Mouse (Mus musculus) heart, adult 11 months (tissue): Measurements from ENCODE around the gene Retsat.

Experiments used
- DNase-seq: peaks from one replicate; pipeline ENCODE4 v3.0.0; 2022

Retsat gene

DNA sequence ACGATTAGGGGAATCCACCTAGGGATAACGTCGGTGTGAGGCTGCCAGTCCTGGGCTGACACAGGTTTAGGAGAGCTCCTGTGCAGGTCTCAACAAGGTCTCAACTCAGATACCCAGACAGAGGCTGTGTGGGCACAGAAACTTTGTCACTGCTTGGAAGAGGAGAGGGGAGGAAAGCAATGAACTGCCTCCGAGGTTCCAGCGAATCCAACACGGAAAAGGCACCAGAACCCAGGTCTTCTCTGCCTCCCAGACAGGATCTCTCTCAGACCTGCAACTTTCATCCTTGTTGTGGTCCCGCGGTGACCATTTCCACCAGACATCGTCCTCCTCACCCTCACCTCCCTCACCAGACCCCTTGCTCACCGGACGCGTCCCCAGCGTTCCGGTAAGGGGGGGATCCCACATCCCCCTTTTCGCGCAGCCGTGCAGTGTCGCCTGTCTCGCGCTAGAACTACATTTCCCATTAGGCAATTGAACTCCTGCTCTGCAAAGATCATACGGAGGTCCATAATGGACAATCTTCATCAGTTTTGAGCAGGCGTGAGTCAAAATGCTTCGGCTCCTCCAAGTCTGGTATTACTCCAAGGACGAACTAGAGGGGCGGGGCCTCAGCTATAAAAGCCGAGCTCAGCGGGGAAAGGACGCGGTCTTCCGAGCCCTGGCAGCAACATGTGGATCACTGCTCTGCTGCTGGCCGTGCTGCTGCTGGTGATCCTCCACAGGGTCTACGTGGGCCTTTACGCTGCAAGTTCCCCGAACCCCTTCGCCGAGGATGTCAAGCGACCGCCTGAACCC, at the start of gene Retsat, which contains the start of gene Elmod3:
Gene Retsat, plus strand, starts transcription at position 520 of the 798 bp plus-strand sequence.
Gene Elmod3, minus strand, starts transcription at position 458 of the 798 bp plus-strand sequence.
- DNase-seq = peak; percentile 99

DNA sequence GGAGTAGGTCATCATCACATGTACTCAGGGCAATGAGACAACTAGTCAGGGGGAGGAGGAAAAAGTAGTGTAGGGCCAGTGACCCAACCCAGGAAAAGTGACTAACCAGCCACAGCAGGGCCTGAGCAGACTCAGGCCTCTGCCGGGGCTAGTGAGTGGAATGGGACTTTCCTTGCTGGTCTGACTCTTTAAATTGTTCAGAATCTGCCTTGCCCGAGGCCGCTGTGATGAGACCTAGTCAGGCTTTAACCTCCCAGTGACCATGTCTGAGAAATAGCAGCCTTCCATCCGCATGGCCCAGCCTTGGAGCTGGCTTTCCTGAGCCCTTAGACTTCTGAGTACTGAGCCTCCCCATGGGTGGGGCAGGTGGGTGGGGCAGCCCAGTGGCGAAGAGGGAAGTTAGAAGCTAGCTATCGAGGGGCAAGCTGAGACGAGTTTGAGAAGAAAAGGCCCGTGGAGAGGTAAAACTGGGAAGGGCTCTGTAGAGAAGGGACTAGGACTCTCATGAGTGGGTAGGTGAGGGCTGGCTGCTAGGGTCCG, 49.2 kb upstream of the Retsat start:
- peak; percentile 98 for DNase-seq

DNA sequence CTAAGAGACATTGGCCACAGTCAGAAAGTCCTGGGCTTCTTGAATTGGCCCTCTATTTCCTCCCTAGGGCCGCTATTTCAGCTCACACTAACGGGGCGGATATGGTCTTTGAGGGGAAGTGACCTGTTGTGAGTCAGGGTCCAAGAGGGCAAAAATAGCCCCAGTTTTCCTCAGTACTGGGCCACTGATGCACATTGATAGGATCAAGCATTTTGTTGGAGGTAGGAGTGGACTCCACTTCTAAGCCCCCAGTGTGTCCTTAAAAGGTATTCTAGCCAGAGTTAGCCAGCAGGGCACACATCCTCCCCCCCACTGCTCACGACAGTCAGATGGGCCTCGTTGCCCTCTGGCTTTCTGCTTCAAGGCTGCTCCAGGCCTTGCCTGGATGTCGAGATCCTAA, 48.2 kb upstream of the Retsat start:
- DNase-seq = peak; percentile 87

DNA sequence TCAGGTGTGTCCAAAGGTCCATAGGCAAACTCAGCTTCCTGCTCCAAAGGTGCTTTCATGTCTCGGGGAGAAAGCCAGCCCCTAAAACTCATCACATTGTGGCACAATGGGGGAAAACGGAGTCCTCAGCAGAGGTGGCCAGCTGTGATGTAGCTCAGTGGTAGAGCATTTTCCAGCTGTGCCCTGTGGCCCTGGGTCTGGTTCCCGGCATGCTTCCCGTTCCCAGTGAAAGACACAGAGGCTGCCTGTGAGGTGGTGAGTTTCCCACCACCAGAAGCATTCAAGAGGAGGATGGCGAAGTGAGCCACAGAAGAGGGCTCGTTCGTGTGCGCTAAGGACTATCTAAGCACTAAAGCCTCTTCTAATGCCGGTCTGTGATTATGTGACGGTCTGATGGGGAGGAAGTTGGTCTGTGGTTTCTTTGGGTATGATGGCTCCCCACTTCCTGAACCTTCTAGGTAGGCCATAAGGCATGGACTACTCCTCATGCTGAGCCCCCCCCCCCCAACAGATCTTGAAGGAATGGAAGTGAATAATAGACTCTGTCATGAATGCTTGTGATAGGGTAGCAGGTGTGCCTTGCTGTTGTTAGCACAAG, 47.7 kb upstream of the Retsat start:
- peak; percentile 90 for DNase-seq

DNA sequence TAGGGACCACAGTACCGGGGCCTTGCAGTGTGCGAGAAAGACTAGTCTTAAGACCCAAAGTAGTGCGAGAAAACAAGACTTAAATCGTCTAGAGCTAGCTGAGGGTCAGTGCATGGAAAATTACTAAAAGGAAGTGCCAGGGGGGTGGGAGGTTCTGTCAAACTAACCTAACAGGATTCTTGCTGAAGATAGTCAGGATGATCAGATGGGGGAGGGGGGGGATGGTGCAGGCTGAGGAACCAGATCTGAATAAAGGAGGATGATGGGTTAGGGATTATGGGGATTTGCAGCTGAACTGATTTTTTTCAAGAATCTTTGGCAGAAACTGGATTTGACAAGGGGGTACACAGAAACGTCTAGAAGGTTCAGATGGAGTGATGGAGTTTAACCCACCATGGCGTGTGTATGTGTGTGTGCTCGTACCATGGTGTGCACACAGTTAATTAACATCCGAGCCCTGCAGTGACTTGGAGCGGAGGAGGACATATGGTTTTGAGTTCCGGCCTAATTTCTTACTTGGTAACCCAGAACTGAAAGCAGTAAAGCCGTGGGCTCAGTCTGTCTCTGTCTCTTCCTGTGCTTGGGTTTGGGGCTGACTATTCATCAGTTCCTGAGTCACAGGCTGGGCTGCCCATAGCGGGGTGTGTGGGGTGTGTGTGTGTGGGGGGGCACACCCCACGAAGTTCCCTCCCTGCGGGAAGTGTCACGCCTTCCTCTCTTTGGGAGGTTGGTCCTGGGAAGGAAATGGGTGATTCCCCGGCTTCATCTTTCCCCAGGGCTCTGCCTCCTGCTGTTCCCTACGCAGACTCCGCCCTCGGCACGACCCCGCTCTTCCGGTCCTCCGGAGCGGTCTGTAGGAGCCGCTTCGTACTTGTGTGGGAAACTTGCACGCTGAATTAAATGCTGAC, 45.9 kb upstream of the Retsat start:
- peak; percentile 99 for DNase-seq

DNA sequence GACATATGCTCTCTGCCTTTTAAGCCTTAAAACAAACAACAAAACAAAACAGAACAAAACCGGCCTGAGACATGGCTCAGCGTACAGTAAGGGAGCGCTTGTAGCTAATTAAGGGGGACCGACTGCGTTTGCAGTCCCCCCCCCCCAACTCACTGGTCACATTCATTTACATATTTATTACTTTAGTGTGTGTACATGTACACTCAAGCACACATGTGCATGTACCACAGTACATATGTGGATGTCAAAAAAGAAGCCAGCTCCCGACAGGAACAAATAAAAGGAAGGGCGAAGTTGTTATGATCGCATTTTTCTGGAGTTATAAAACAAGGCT, 45.2 kb upstream of the Retsat start:
- DNase-seq = no peak

DNA sequence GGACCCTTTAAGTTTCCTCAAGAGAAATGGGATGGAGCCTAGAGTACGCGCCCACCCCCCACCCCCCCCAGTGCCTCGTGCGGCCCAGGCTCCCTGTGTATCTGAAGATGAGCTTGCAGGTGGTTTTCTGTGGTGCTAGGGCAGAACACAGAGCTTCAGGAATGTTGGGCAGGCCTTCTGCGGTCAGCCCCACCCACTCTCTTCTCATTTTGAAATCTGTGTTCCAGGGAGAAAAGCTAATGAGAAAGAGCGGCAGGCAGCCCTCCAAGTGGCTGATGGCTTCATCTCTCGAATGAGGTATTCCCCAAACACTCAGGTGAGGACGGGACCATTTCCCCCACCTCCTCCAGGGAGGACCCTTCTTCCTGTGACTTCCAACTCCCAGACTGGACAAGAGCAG, 37.5 kb upstream of the Retsat start:
- DNase-seq = no peak

DNA sequence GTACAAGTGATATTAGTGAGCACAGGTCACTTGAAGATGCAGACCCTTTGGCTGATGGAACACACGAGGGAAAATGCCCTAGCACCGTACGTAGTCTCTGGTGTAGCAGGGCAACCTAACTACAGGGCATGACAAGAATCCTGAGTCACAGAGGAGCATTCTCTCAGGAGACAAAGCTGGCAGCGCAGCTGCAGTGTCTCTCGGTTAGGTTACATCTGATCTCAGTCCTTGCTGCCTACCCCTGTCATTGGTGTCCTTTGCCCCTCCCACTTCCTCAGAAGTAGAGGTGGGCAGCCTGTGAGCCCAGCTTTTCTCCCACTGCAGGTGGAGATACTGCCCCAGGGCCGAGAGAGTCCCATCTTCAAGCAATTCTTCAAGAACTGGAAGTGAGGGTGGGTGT, 35.8 kb upstream of the Retsat start:
- no peak for DNase-seq

DNA sequence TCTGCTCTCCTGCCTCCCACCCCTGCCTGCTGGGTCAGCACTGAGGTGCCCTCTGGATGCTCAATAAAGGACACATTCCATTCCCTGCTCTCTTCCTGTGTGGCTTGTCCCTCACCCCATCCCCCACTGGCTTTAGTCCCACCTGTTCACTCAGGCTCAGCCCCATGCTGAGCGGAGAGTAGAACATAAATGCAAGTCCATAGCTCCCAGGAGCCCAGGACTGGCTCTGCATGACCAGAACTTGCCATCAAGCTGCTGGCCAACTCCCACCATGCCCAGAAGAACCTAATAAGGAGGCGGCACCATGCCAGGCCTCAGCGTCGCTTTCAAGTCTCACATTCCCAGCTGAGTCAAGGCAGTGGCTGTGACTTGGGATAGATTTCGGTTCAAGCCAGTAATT, 35.4 kb upstream of the Retsat start:
- DNase-seq = no peak

DNA sequence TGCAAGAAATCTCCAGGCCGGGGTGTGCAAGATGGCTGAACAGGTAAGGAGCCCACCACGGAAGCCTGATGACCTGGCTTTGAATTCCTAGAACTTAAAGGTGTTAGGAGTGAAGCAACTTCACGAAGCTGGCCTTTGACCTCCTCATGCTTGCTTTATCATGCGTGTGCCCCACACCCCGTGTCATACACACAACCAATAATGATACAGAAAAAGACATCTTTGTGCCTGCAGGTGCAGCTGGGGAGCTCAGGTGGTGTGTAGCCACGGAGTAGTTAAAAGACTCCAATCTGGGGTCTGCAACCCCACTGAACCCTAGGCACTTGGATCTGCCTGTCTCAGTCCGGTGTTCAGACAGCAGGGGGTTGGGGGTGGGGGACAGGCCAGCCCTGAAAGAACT, 32.8 kb upstream of the Retsat start:
- DNase-seq = peak; percentile 89

DNA sequence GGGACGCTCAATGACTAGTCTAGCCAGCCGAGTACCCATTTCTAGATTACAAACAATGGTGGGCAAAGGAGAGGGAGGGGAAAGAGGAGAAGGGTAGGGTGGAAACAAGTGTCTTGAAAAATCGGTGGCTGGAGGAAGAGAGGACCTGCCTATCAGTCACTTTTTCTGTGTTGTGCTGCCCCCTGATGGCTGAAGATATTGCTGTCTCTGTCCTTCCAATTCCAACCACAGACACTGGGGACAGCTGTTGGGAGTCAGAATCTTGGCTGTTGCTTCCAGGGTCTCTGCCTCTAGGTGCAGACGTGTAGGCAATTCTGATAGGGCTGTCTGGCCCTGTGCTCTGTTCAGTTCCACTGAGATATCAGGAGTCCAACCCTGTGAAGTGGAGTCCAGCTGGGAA, 32.2 kb upstream of the Retsat start:
- DNase-seq = peak; percentile 98

DNA sequence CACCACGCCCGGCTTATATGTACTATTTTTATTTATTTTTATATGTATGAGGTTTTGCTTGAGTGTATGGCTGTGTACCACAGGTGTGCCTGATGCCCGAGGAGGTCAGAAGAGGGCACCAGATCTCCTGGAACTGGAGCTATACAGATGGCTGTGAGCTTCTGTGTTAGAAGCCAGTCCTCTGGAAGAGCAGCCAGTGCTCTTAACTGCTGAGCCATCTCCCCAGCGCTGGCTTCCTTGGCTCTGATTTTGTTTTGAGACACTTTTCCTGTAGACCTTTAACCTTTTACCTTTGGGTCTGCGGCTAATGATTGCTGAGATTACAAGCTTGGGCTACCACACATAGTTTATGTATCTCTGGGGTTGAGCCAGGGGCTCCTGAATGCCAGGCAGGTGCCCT, 30.8 kb upstream of the Retsat start:
- DNase-seq = no peak

DNA sequence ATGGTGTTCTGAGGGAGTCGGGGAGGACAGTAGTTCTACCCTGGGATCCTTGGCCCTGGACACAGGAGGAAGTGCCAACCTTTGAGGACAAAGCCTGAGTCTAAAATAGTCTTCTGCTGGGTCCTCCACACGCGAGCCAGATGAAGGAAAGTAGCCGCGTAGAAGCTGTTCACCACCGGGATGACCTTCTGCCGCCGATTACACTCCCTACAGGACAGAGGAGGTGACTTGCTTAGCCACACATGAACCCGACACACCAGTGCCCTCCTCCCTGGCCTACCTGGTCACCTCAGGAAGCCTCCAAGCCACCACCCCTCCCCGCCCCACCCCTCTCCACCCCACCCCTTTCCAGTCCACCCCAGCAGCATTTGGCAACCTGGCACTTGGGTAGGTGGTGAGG, 29.5 kb upstream of the Retsat start:
- DNase-seq = peak; percentile 94

DNA sequence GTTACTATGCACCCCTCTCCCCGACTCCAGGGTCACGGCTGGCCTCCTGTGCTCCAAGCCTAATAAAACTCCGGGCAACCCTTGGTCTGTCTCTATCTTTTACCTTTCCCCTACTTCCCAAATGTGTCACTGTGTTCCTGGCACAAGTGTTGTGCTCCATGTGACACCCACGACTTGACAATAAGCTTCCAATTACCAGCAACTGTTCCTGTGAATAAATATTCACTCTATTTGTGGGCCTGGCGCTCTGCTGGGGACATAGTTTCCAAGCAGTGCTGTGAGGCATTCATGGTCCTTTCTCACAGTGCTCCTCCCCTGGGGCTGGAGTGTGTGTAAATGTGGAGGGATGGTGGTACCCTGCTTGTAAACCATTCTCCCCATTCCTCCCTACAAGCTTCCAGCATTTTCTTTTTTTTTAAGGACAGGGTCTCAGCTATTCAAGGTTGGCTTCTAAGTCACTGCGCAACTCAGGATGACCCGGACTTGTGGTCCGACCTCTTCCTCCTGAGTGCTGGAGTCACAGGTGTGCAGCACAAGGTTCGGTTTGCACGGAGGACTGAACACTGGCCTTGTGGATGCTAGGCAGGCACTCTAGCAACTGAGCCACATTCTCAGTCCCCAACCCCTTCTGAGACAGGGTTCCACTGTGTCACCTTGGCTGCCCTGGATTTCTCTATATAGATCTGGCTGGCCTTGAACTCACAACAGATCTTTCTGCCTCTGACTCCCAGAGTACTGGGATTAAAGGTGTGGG, 27.5 kb upstream of the Retsat start:
- DNase-seq = peak; percentile 96

DNA sequence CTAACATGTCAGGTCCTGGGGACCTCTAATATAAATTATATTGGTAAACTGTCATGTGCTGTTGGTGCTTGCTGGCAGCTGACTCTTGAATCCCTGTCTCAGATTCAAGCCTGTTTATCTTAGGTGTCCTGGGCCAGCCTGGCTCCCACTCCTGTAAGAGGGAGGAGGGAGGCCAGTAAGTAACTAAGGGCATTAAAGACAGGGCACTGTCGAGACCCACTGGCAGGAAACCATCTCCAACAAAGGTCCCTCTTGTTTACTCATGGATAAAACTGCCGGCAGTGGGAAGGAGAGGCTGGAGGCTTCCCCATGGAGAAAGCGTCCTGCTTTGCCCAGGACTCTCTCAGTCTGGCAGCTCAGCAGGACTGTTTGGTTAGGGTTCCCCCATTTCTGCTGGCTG, 26.4 kb upstream of the Retsat start:
- DNase-seq = no peak

DNA sequence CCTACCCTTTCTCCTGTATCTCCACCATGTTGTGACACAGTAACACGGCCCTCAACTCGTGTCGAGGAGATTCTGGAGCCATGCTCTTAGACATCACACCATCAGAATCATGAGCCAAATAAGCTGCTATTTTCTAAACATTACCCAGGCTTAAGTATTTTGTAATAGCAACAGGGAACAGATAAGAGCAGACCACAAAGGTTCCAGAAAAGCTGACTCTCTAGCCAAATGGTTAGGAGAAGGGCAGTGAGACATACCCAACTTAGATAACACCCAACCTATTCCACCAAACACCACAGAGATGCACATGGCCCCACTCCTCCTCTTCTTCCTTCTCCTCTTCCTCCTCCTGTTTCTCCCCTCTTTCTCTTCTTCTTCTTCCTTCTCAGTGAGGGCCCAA, 22.2 kb upstream of the Retsat start:
- DNase-seq = no peak

DNA sequence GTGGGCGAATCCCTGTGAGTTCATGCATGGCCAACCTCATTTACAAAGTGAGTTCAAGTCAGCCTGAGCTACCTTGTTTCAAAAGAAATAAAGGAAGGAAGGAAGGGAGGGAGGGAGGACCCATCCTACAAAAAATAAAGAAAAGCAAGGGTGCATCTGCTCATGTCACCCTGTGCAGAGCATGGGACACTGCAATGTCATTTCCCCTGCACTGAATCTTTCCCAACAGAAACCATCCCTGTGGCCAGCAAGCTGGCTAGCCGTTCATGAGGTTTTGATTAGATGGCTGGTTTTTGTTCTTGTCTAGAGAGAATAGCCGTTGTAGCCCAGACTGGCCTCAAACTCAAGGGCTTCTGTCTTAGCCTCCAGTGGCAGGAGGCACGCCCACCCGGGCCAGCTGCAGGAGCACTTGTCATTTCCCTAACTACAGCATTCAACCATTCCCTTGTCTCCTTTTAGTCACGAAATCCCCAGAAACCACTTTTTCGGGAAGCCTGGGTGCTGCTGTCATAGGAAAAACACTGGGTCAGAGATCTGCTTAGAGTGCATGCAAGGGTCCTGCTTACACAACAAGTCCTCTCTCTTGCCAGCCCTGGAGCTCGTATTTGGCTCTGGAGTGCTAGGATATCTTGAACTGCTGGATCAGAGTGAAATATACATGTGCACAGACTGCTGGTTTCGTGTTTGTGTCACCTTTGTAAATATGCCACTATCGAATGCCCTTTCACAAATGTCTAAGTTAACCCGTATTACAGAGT, 16.5 kb upstream of the Retsat start:
- DNase-seq = peak; percentile 98

DNA sequence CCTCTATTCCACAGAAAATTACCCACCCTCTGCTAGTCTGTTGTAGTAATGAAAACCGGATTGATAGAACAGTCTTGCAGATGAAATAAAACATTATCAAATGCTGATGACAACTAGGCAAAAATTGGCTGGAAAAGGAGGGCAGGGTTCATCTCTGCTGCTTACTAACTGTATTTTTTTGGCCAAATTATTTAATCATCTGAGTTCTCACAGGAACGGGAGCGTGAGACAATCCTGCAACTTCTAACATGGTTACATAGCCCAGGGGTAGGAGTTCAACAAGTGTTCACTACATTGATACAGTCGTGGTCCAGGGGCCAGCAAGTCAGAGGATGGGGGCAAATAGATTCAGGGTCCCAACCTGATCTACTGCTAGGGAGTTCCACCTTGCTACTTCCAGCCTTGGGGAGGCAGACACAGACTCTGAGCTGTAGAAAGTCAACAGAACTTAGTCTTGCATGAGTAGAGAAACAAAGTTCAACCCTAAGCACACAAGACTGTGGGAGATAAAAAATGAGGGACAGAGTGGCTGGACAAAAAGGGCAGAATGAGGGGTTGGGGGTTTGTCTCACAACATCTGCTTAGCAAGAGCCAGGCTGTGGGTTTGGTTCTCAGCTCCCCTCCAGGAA, 14.9 kb upstream of the Retsat start:
- peak; percentile 92 for DNase-seq

DNA sequence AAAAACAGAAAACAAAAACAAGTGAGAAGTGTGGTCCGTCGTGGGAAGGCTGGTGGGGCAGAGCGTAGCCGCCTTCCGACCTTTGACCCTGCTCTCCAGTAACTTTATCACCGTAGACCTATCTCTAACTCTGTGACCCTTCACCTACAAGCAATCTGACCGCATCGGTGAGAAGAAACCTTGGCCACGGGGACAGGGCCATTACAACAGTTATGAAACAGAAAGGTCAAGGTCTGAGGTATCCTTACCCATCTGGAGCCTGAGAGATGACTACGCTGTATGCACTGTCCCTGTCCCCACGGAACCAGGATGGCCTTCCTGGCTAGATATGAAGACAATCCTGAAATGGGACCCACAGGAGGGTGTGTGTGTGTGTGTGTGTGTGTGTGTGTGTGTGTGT, 14.1 kb upstream of the Retsat start:
- DNase-seq = no peak

DNA sequence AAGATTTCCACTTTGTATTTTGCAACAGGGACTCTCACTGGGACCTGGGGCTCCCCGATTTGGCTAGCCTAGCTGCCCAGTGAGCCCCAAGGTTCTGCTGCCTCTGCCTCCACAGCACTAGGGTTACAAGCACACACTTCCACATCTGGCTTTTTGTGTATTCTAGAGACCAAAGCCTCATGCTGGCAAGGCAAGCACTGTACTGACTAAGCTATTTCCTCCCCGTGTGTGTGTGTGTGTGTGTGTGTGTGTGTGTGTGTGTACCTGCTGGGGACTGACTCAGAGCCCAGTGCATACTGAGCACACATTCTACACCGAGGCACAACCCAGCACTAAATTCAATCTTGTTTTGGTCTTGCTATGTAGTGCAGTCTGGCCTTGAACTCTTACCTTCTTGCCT, 11.6 kb upstream of the Retsat start:
- DNase-seq = no peak

DNA sequence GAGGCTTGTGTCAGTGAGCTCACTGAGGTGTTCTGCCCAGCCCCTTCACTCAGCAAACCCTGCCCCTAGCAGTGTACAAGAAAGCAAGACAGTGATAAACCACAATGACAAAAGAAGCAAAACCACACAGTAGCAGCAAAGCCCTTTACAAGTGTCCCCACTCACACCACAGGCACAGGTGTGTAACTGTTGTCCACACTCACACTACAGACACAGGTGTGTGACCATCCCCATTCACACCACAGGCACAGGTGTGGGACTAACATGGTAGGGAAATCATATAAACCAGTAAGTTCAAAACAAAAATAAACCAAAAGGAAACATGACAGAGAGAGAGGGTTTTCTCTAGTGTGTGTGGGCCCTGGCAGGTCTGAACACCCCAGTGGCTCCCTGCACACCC, 10.0 kb upstream of the Retsat start:
- DNase-seq = no peak
